Mouse (Mus musculus) ZHBTc4 (cell line): ENCODE results near the gene Shc1.

Experiments used
- DNase-seq: peaks from one replicate; pipeline ENCODE4 v3.0.0-alpha.2; 2011; ENCODE audit warnings: low read depth, low spot score

Shc1 gene

GRCm38 (mm10) chr3:89390111-89390515 is 28.1 kb upstream of the Shc1 start:
- DNase-seq: no peak

- DNase-seq: no peak
Observed at GRCm38 (mm10) chr3:89390699-89391662, 27.3 kb upstream of the Shc1 start.

DNA sequence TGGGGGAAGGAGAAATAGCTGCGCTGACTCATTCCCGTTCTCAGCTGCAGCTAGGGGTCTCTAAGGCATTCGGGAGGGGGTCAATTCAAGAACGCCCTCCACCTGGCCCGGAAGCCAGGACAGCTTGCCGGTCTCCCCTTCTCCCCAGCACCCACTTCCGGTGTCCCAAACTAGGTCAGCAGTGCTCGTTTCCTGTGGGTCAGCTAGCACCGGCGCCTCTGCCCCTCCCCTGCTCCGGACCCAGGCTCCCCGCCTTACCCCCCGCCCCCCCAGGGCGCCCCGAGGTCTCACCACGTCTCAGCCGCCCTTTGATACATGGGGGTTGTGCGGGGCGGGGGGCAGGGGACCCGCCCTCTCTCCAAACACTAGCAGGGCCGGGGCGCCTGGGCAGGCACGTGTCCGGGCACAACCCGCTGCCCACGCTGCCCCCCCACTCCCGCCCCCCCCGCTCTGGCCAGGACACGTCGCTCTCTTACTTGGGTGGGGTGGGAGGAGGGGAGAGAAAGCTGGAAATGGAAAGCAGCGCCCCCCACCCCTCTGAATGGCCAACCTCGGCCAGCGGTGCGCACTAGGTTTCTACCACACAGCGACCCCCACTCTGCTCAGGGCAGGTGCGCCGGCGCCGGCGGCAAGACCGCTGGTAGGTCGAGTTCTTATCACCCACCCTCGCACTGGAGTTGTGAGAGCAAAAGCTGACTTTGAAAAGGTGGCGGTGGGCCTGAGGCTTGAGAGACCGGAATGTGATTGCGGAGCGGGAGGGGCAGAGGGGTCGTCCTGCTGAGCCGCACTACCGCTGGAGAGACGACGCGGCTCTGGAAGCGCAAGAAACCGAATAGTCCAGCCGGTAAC is 26.4 kb upstream of the Shc1 start:
- peak; percentile 68 for DNase-seq

DNA sequence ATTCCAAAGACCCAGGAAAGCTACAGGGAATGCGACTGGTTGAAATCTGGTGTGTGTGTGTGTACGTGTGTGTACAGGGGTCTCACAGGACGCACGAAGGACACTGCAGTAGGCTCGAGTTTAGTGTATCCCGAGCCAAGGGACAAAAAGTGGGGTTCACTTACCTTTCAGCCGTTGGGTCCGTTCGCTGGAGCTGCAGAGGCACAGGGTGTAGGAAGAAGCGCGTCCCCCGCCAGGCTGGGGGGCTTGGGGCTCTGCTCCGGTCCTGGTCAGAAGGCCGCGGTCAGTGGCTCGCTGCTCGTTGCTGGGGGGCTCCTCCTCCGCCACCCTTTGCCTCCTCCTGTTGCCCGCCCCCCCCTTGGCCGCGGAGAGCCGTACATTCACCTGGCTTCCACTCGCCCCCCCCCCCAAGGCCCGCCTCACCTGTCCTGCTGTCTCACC is 25.4 kb upstream of the Shc1 start:
- no peak for DNase-seq

DNA sequence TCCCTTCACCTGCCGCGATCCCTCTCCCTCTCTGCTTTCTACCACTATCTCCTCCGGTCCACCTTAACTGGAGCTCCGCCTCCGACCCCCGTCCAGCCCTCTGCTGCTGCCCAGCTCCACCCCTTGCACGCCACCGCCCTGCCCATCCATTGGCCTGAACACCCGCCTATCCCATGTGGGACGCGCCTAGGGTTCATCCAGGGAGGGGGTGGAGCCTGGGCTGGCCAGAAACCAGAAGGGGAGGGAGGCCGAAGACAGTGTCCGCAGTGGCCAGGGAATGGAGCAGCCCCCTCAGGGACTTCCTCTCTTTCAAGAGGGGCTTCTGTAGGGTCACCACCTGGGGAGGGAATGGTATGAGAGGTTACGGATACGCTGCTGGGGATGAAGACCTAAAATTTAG is 24.6 kb upstream of the Shc1 start:
- peak; percentile 98 for DNase-seq

DNA sequence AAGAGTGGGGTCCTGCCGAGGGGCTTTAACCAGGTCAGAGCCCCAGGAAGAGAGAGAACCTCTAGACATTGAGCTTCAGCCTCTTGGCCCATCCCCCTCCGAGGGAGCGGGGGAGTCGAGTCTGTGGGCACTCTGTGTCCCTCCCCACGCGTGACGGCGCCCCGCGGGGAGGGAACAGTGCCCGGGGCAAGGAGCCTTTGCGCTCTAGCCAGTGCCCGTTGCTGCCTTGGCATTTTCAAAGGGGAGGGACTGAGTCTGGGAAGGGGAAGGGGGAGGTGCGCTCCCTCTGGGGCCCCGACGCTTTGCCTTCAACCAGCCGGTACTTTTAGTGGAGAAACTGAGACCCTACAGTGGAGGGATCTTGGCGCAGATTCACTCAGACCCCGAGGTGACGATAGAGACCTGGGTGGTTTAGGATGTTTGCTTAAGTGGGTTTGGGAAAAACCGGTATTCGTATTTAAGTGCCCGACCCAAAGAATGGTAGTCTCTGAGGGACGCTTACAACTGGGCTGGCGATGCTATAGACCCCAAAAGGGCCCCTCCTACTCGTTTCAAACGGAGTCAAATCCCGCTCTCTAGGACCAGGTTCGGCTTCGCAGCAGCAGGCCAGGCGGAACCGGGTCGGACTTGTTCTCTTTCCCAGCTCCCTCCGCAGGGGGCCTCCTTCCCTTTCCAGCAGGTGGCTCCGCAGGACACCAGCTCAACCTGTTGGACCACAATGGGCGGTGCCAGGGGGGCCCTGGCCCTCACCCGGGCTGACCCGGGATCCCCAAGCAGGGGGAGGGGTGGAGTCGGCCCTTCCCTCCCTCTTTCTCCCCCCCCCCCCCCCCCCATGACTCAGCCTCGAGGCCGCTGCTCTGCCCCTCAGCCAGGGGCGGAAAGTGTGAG is 24.0 kb upstream of the Shc1 start, which contains the start of gene Zbtb7b:
TSS of gene Zbtb7b (minus strand) at position 771 of the 888 bp plus-strand sequence.
- peak; percentile 82 for DNase-seq

DNA sequence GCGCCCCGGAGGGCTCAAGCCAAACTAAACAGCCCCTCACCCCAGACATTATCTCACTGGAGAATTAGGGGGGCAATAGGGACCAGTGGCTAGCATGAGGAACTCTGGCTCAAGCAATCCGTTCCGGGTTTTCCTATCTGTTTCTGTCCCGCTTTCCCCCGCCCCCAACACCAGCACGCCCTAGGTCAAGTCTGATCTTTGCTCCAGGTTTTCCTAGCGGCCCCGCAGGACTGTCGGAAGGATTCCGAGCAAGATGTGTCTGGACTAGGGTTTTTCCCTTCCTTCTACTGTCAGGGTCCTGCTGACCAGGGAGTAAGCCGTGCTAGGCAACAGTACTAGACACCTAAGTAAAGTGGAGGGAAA is 23.4 kb upstream of the Shc1 start:
- peak; percentile 95 for DNase-seq

DNA sequence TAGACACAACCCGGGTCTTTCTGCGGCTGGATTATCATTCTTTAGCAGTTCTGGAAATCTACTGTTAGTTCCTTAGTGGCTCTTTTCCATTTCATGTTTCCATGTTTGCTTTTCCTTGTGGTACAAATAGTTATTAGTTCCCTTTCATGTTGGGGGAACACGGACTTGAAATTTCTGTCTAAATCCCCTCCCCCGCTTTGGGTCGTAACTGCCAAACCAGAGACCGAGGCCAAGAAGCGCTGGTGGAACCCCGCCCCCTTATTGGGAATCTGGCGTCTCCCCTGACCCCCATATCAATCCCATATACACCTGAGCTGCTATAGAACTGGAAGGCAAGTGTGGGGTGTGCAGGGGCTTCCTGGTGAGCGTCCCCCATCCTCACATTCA is 22.8 kb upstream of the Shc1 start:
- no peak for DNase-seq

- DNase-seq: peak; percentile 91
Observed at GRCm38 (mm10) chr3:89395806-89396653, 22.2 kb upstream of the Shc1 start.

DNA sequence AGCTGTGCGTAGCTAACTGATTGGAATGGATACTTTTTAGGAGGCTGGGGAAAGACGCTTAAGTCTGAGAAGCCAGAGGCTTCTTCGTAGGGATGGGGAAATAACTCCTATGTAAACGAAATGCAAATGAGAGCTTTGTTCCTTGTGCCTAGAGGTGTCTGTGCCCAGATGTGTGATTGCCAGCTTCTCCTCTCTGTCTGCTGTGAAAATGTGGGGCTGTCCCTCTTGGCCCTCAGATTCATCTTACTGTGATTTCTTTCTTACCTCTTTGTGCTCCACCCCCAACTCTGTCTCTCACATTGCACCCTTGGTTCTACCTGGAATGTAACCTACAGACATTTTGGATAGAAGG is 21.6 kb upstream of the Shc1 start:
- DNase-seq: no peak

DNA sequence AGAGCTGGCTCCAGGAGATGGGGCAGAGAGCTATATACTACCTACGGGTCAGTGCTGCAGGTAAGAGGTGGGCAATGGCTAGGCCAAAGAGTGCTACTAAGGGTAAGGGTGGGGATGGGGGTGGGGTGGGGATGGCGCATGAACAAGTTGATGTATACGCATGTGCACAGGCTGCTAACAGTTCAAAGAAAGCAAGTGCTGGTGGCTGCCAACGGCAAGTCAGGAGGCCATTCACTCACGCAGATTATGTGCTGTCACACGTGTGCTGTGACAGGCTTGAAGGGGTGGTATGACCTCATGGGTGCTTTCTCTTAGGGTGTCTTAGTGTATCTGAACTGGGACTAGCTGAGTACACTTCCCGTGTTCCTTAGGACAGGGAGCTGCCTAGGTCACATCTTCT is 16.9 kb upstream of the Shc1 start:
- DNase-seq: no peak

DNA sequence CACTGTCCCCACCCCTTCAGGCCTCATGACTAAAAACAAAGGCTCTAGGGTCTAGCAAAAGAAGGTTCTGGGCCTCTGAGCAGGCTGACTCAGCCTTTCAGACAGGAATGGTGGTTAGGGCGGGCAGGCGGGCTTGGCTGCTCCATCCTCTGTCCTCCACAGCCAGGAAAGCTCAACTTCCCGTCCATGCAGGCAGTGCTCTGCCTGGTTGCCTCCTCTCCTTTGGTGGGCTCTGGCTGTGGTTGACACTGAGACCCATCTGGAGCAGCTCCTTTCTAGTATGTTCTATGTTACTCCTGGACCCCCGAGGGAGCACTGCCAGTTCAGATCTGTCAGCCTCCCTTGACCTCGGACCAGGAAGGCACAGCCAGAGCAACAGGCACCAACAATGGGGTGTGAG is 15.6 kb upstream of the Shc1 start, which contains the start of gene Lenep:
TSS of gene Lenep (minus strand) at position 101 of the 400 bp plus-strand sequence.
- DNase-seq: no peak

GRCm38 (mm10) chr3:89406887-89407286 is 11.4 kb upstream of the Shc1 start:
- no peak for DNase-seq

DNA sequence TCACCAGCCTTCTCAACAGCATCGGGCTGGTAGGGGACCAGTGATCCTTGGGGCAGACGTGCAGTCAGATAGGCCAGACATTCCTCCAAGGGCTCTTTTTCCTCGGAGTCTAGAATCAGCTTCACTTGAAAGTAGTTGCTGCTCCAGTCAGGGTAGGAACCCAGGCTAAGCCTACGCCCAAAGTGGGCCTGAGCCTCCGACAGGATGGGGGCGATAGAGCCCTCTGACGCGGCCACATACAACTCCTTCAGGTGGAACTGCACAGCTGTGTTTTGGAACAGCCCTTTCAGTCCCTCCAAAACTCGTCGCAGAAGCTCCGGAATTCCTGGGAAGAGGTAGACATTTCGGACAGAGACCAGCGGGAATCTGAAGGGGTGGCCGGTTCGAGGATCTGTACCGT is 9.8 kb upstream of the Shc1 start:
- peak; percentile 64 for DNase-seq

- no peak for DNase-seq
Observed at GRCm38 (mm10) chr3:89409701-89410100, 8.5 kb upstream of the Shc1 start.

DNA sequence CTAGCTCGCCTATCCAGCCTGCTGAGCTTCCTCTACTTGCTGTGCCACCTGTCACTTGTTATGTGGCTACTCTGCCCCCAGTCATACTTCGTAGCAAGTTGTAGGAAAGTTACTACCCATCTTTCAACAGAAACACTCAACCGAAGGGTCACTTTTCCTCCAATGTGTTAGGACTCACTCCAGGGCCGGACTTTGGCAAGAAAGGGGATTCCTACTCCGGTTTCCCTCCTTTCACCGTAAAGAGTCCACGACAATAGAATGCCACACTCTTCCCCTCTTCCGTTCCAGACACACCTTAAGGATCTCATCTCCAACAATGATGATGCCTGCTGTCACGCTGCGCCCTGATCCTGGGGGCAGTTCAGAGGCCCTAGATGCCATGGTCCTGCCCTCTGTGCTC is 7.4 kb upstream of the Shc1 start:
- DNase-seq: no peak

DNA sequence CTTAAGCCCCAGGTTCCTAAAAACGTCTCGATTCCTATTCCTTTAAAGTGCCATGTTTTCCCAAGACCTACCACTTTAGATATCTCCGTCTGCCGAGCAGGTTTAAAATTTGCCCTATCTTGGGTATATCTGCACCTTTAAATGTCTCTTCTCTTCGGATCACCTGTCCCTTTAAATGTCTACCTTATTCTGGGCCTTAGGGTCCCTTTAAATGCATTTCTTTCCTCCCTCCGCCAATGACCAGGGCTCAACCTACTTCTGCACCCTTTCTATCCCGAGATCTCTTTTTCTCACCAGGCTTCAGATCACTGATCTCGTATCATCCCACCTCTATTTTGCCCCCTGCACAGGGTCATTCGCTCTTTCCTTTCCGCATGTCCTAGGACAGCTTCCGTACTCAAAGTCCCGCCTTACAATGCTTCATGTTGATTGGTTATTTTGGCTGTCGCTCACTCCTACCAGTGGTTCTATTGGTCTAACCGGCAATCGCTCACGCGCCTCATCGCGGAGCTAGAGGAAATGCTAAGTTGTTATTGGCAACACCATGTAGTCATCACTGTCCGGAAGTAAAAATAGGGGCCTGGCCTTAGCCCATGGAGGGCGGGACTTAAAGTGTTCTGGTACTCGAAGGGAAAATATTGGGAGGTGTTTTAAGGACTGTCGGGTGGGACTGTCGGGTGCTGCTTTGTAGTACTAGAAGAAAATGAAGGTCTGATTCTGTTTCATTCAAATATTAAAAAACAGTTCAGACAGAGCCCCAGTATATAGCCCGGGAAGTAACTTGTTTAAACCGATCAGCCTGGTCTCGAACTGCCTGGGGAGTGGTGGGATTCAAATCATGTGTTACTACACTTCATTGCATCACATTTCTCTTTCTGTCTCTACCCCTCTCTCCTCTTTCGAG is 6.5 kb upstream of the Shc1 start, which contains the start of gene Flad1:
TSS of gene Flad1 (minus strand) at position 381 of the 904 bp plus-strand sequence.
- peak; percentile 100 for DNase-seq

DNA sequence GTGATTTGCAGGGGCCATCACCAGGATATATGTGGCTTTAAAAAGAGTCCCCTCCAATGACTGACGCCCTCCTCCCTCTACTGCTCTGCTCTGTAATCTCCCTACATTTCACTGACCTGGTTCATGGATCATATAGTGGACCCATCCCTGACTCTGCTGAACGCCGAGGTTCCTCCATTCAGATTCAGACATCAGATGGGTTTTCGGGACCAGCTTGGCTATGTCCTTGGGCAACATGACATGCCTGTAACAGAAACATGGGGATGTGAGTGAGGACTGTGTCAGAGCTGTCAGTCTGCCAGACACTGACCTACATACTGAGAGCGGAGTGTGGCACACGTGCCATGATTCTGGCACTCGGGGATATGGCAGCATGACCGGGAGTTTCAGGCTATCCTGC is 2.1 kb upstream of the Shc1 start:
- no peak for DNase-seq

GRCm38 (mm10) chr3:89417131-89417530 is 1.1 kb upstream of the Shc1 start:
- no peak for DNase-seq

DNA sequence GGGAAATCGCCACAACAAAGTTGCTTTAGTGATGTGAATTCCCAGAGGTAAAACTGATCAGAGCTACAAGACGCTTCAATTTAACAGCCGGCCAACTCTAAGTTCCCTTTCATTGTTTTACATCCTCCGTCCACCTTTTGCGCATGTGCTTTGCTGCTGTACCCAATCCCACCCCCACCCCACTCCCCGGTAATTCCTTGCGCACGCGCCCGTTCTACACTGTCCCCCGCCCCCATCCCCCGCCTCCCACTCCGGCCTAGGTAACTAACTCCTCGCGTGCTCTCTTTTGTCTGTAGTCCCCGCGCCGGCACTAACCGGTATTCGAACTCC is 438 bp upstream of the Shc1 start:
- no peak for DNase-seq
